Mouse (Mus musculus) forebrain, postnatal 0 days (tissue): ENCODE measurements around the gene Smad1. TPM values are rescaled to one million over a fixed set of nuclear protein-coding genes. Genes with fewer than 3 reads are reported as not detected.
A peak's percentile ranks its signal among the peaks of the same experiment; 100 is the strongest.

Source experiments
- ATAC-seq: fragments of 200-750 bp; cut with Nextera tagmentation; 2 replicates; pipeline ENCODE4 v1.8.0; 2017; ENCODE audit warnings: mild to moderate bottlenecking, moderate library complexity
- DNase-seq: peaks from one replicate; pipeline ENCODE4 v3.0.0-alpha.2; 2015
- H3K27ac ChIP-seq: fragments of 300-500 bp; sonication (generic); 2 replicates; pipeline ENCODE4 v1.5.1; 2014; ENCODE audit warnings: low read depth, mild to moderate bottlenecking, antibody characterized with exemption, low read length, moderate library complexity, mixed read lengths
- H3K27me3 ChIP-seq: fragments of 300-500 bp; sonication (generic); 2 replicates; pipeline ENCODE4 v1.6.1; 2014; ENCODE audit warnings: mild to moderate bottlenecking, low read length, mixed read lengths; ENCODE audit not compliant: insufficient read depth
- H3K36me3 ChIP-seq: fragments of 300-500 bp; sonication (generic); 2 replicates; pipeline ENCODE4 v1.6.1; 2014; ENCODE audit warnings: mild to moderate bottlenecking, moderate library complexity; ENCODE audit not compliant: insufficient read depth
- H3K4me1 ChIP-seq: fragments of 300-500 bp; sonication (generic); 2 replicates; pipeline ENCODE4 v1.6.1; 2014; ENCODE audit warnings: antibody characterized with exemption; ENCODE audit not compliant: insufficient read depth
- H3K4me2 ChIP-seq: fragments of 300-500 bp; sonication (generic); 2 replicates; pipeline ENCODE4 v1.6.1; 2014; ENCODE audit warnings: low read depth, mild to moderate bottlenecking, moderate library complexity
- H3K4me3 ChIP-seq: fragments of 300-500 bp; sonication (generic); 2 replicates; pipeline ENCODE4 v1.5.1; 2014; ENCODE audit warnings: low read depth, low read length, mixed read lengths
- H3K9ac ChIP-seq: fragments of 300-500 bp; sonication (generic); 2 replicates; pipeline ENCODE4 v1.6.1; 2014; ENCODE audit warnings: mild to moderate bottlenecking
- H3K9me3 ChIP-seq: fragments of 300-500 bp; sonication (generic); 2 replicates; pipeline ENCODE4 v1.6.1; 2016; ENCODE audit warnings: low read length
- CTCF ChIP-seq: sonication (generic); IDR thresholded peaks from 2 replicates; pipeline ENCODE4 v1.5.1; 2016; ENCODE audit warnings: antibody characterized with exemption, control low read depth, low read depth
- WGBS: fragments of 180-500 bp; shearing (Covaris S2); extraction: QIAGEN DNeasy Blood & Tissue Kit; methylation state at CpG from one replicate; pipeline ENCODE4 v1.1.7; 2014; 5-methylcytosine and 5-hydroxymethylcytosine counted together
- polyA plus RNA-seq: library from polyadenylated mRNA; unstranded; fragments of >200 nt; fragmentation: Nextera tagmentation; extraction: Ambion mirVana; gene quantifications from 2 replicates; pipeline ENCODE4 v1.2.1, GENCODE M21; 2015
- total RNA-seq: library from RNA; depleted of rRNA; stranded (reverse); fragments of >200 nt; gene quantifications from 2 replicates; pipeline ENCODE4 v1.2.3, GENCODE M21; 2014

Smad1 gene
- total and polyA plus RNA-seq, 2 experiments from 2014 or later = 57.1 to 80.1 TPM

- H3K4me2 ChIP-seq = no peak overlapping the region
- no peak for ATAC-seq
- H3K36me3 ChIP-seq = no peaks in the 10 kb centered on the region
- H3K9ac ChIP-seq = no peak overlapping the region
- H3K4me1 ChIP-seq = peaks cover 26% of the 10 kb centered on the region
- no peak overlapping the region for H3K27ac ChIP-seq
- DNase-seq = no peak
- no peaks in the 10 kb centered on the region for H3K9me3 ChIP-seq
- H3K4me3 ChIP-seq = no peak overlapping the region
- no peaks in the 10 kb centered on the region for H3K27me3 ChIP-seq
- WGBS = 23% methylated on average over 6 of the region's 6 CpGs
- no peak for TF ChIP-seq CTCF
Measured at GRCm38 (mm10) chr8:79392649-79393048, 6.7 kb downstream of the Smad1 start.

GRCm38 (mm10) chr8:79391454-79391853 is 7.9 kb downstream of the Smad1 start:
- ATAC-seq = no peak
- H3K4me1 ChIP-seq = peaks cover 14% of the 10 kb centered on the region; the same call in 1 of the 2 replicates
- DNase-seq = no peak
- H3K9me3 ChIP-seq = no peaks in the 10 kb centered on the region
- no peak for TF ChIP-seq CTCF
- no peak overlapping the region for H3K4me2 ChIP-seq
- 78% methylated on average over 13 of the region's 13 CpGs for WGBS
- H3K27me3 ChIP-seq = no peaks in the 10 kb centered on the region
- H3K36me3 ChIP-seq = no peaks in the 10 kb centered on the region
- no peak overlapping the region for H3K4me3 ChIP-seq
- H3K9ac ChIP-seq = no peak overlapping the region
- no peak overlapping the region for H3K27ac ChIP-seq

GRCm38 (mm10) chr8:79389074-79389786 is 10.1 kb downstream of the Smad1 start:
- H3K27ac ChIP-seq = no peak overlapping the region
- 91% methylated on average over 23 of the region's 23 CpGs for WGBS
- H3K27me3 ChIP-seq = no peaks in the 10 kb centered on the region
- H3K9ac ChIP-seq = no peak overlapping the region
- H3K4me1 ChIP-seq = peaks cover 16% of the 10 kb centered on the region; the same call in 1 of the 2 replicates
- H3K36me3 ChIP-seq = no peaks in the 10 kb centered on the region
- H3K9me3 ChIP-seq = no peaks in the 10 kb centered on the region
- no peak overlapping the region for H3K4me3 ChIP-seq
- ATAC-seq = no peak
- TF ChIP-seq CTCF = no peak
- DNase-seq = no peak
- H3K4me2 ChIP-seq = no peak overlapping the region

- no peak for TF ChIP-seq CTCF
- no peak overlapping the region for H3K9ac ChIP-seq
- H3K4me1 ChIP-seq = peaks cover 20% of the 10 kb centered on the region; the same call in 1 of the 2 replicates
- no peak overlapping the region for H3K4me2 ChIP-seq
- H3K36me3 ChIP-seq = no peaks in the 10 kb centered on the region
- H3K27ac ChIP-seq = no peak overlapping the region
- DNase-seq (no peak), ATAC-seq (no peak)
- no peak overlapping the region for H3K4me3 ChIP-seq
- no peaks in the 10 kb centered on the region for H3K27me3 ChIP-seq
- no peaks in the 10 kb centered on the region for H3K9me3 ChIP-seq
- WGBS = 92% methylated on average over 5 of the region's 5 CpGs
Measured at GRCm38 (mm10) chr8:79386831-79387230, 12.5 kb downstream of the Smad1 start.

- Histone ChIP-seq H3K9me3 (no peaks in the 10 kb centered on the region), H3K36me3 (no peaks in the 10 kb centered on the region), H3K4me3 (no peak overlapping the region), H3K27me3 (no peaks in the 10 kb centered on the region), H3K9ac (no peak overlapping the region), H3K27ac (no peak overlapping the region), H3K4me2 (no peak overlapping the region), H3K4me1 (peaks cover 17% of the 10 kb centered on the region; the same call in 1 of the 2 replicates)
- DNase-seq (no peak), ATAC-seq (no peak)
- WGBS = 80% methylated on average over 6 of the region's 6 CpGs
- peak; percentile 34; the same call in 1 of the 2 replicates for TF ChIP-seq CTCF
Measured at GRCm38 (mm10) chr8:79386358-79386757, 13.0 kb downstream of the Smad1 start.

GRCm38 (mm10) chr8:79384276-79385271 is 14.7 kb downstream of the Smad1 start:
- no peaks in the 10 kb centered on the region for H3K27me3 ChIP-seq
- no peak overlapping the region for H3K4me3 ChIP-seq
- no peak overlapping the region for H3K27ac ChIP-seq
- H3K36me3 ChIP-seq = no peaks in the 10 kb centered on the region
- 0 out of 2 replicates have a peak, but pooled peaks cover 17% of the 10 kb centered on the region for H3K4me1 ChIP-seq
- H3K9me3 ChIP-seq = no peaks in the 10 kb centered on the region
- H3K4me2 ChIP-seq = no peak overlapping the region
- H3K9ac ChIP-seq = no peak overlapping the region
- DNase-seq (no peak), ATAC-seq (no peak)
- WGBS = 27% methylated on average over 25 of the region's 25 CpGs
- no peak for TF ChIP-seq CTCF
